Mouse (Mus musculus) liver, adult 10 weeks (tissue): ENCODE results near the gene Gm49318. TPM values are rescaled to one million over a fixed set of nuclear protein-coding genes. Genes with fewer than 3 reads are reported as not detected.

Source experiments
- polyA plus RNA-seq: library from polyadenylated mRNA; stranded (reverse); fragments of 350-450 nt; fragmentation: Illumina TruSeq; extraction: RNeasy Lipid Tissue Mini Kit (QIAGEN cat#74804); gene quantifications from one replicate; pipeline ENCODE4 v1.2.3, GENCODE M21; 2014; ENCODE audit warnings: low read depth, low replicate concordance

The Gm49318 gene
- polyA plus RNA-seq, result not detected

GRCm38 (mm10) chr9:22070791-22071573 is at the start of gene Gm49318, which contains the start of gene Zfp653:
Gene Gm49318, minus strand, starts transcription at chr9:22071259.
Gene Zfp653, minus strand, starts transcription at chr9:22071376.

GRCm38 (mm10) chr9:22116740-22117426 is 45.8 kb upstream of the Gm49318 start, which contains the start of gene Elof1:
Gene Elof1, minus strand, starts transcription at chr9:22117172.

GRCm38 (mm10) chr9:22098993-22099696 is 28.1 kb upstream of the Gm49318 start, which contains the start of gene Cnn1:
Gene Cnn1, plus strand, starts transcription at chr9:22099216.

GRCm38 (mm10) chr9:22085022-22085834 is 14.2 kb upstream of the Gm49318 start, which contains the start of gene Ecsit:
Gene Ecsit, minus strand, starts transcription at chr9:22085438.

GRCm38 (mm10) chr9:22051958-22052254 is 19.2 kb downstream of the Gm49318 start, which contains the start of gene Elavl3:
Gene Elavl3, minus strand, starts transcription at chr9:22052023.

GRCm38 (mm10) chr9:22002194-22003162 is 68.6 kb downstream of the Gm49318 start, which contains the start of the genes Ccdc151 and Prkcsh:
Gene Ccdc151, minus strand, starts transcription at chr9:22002634.
Gene Prkcsh, plus strand, starts transcription at chr9:22002806.

GRCm38 (mm10) chr9:21989230-21990110 is 81.6 kb downstream of the Gm49318 start, which contains the start of gene Rgl3:
Gene Rgl3, minus strand, starts transcription at chr9:21989446.

Other genes with a start within 250 kb of the Gm49318 start
- gene Angptl8, start 235.7 kb downstream of the Gm49318 start, polyA plus RNA-seq, result not detected
- gene Dock6, start 218.6 kb downstream of the Gm49318 start, polyA plus RNA-seq, result 3.8 TPM
- 1.7 TPM for gene Rab3d, start 153.1 kb downstream of the Gm49318 start, polyA plus RNA-seq
- 1.5 TPM for gene Ccdc159, start 143.8 kb downstream of the Gm49318 start, polyA plus RNA-seq
- gene Tmem205, start 143.7 kb downstream of the Gm49318 start, polyA plus RNA-seq, result 32.3 TPM
- gene Plppr2, start 134.2 kb downstream of the Gm49318 start, polyA plus RNA-seq, result 0.32 TPM
- gene Swsap1, start 115.5 kb downstream of the Gm49318 start, polyA plus RNA-seq, result 3.7 TPM
- gene Epor, start 107.8 kb downstream of the Gm49318 start, polyA plus RNA-seq, result not detected
- gene Rgl3, start 81.8 kb downstream of the Gm49318 start, polyA plus RNA-seq, result 3.0 TPM
- gene Ccdc151, start 68.6 kb downstream of the Gm49318 start, polyA plus RNA-seq, result not detected
- 9.6 TPM for gene Prkcsh, start 68.5 kb downstream of the Gm49318 start, polyA plus RNA-seq
- gene Elavl3, start 19.2 kb downstream of the Gm49318 start, polyA plus RNA-seq, result not detected
- gene Zfp653, start 117 bp upstream of the Gm49318 start, polyA plus RNA-seq, result 0.16 TPM
- gene Ecsit, start 14.2 kb upstream of the Gm49318 start, polyA plus RNA-seq, result 8.2 TPM
- 0.50 TPM for gene Cnn1, start 28.0 kb upstream of the Gm49318 start, polyA plus RNA-seq
- gene Elof1, start 45.9 kb upstream of the Gm49318 start, polyA plus RNA-seq, result 9.1 TPM
- gene Acp5, start 64.5 kb upstream of the Gm49318 start, polyA plus RNA-seq, result 14.5 TPM
- gene Pigyl, start 85.6 kb upstream of the Gm49318 start, polyA plus RNA-seq, result 5.8 TPM
- gene Zfp872, start 116.8 kb upstream of the Gm49318 start, polyA plus RNA-seq, result 0.21 TPM
- gene Zfp809, start 154.5 kb upstream of the Gm49318 start, polyA plus RNA-seq, result 34.5 TPM
- 0.29 TPM for gene Zfp599, start 188.6 kb upstream of the Gm49318 start, polyA plus RNA-seq
- 9.0 TPM for gene Zfp810, start 236.4 kb upstream of the Gm49318 start, polyA plus RNA-seq